Mouse (Mus musculus): ENCODE results near the gene Gpsm2. TPM values are rescaled to one million over a fixed set of nuclear protein-coding genes. Genes with fewer than 3 reads are reported as not detected.

Gpsm2 gene
- polyA plus RNA-seq, 1 experiment from 2014 or later, result 57.7 TPM

Other genes with a start within 250 kb of the Gpsm2 start
- gene 1700013F07Rik, start 188.2 kb downstream of the Gpsm2 start, polyA plus RNA-seq (2015; fragmentation: Nextera tagmentation; extraction: Ambion mirVana), result not detected in 2 replicates
- gene 5330417C22Rik, start 185.8 kb downstream of the Gpsm2 start, polyA plus RNA-seq (2015; fragmentation: Nextera tagmentation; extraction: Ambion mirVana), result 35.4 and 36.3 TPM in 2 replicates
- 45.6 and 47.3 TPM in 2 replicates for gene Tmem167b, start 159.8 kb downstream of the Gpsm2 start, polyA plus RNA-seq (2015; fragmentation: Nextera tagmentation; extraction: Ambion mirVana)
- 47.1 and 47.7 TPM in 2 replicates for gene Taf13, start 150.6 kb downstream of the Gpsm2 start, polyA plus RNA-seq (2015; fragmentation: Nextera tagmentation; extraction: Ambion mirVana)
- gene Wdr47, start 131.0 kb downstream of the Gpsm2 start, polyA plus RNA-seq (2015; fragmentation: Nextera tagmentation; extraction: Ambion mirVana), result 14.3 and 14.9 TPM in 2 replicates
- gene Clcc1, start 68.4 kb downstream of the Gpsm2 start, polyA plus RNA-seq (2015; fragmentation: Nextera tagmentation; extraction: Ambion mirVana), result 74.3 and 81.4 TPM in 2 replicates
- gene Aknad1, start 17.3 kb upstream of the Gpsm2 start, polyA plus RNA-seq (2015; fragmentation: Nextera tagmentation; extraction: Ambion mirVana), result 0.49 and 0.97 TPM in 2 replicates
- gene Stxbp3, start 118.2 kb upstream of the Gpsm2 start, polyA plus RNA-seq (2015; fragmentation: Nextera tagmentation; extraction: Ambion mirVana), result 44.6 and 51.0 TPM in 2 replicates
- gene Fndc7, start 167.7 kb upstream of the Gpsm2 start, polyA plus RNA-seq (2015; fragmentation: Nextera tagmentation; extraction: Ambion mirVana), result 0.20 and 0.40 TPM in 2 replicates
- gene Prpf38b, start 189.4 kb upstream of the Gpsm2 start, polyA plus RNA-seq (2015; fragmentation: Nextera tagmentation; extraction: Ambion mirVana), result 66.0 and 69.4 TPM in 2 replicates
- gene Henmt1, start 217.6 kb upstream of the Gpsm2 start, polyA plus RNA-seq (2015; fragmentation: Nextera tagmentation; extraction: Ambion mirVana), result 0.49 and 0.55 TPM in 2 replicates
- gene Gm9857, start 218.1 kb upstream of the Gpsm2 start, polyA plus RNA-seq (2015; fragmentation: Nextera tagmentation; extraction: Ambion mirVana), result not detected in 2 replicates

All from stomach, embryonic 16.5 days (tissue).